Mouse (Mus musculus) heart, embryonic 16.5 days (tissue): ENCODE data around the gene Il17rd. TPM values are rescaled to one million over a fixed set of nuclear protein-coding genes. Genes with fewer than 3 reads are reported as not detected.

Experiments used
- polyA plus RNA-seq: library from polyadenylated mRNA; unstranded; fragments of >200 nt; fragmentation: Nextera tagmentation; extraction: Ambion mirVana; gene quantifications from 2 replicates; pipeline ENCODE4 v1.2.1, GENCODE M21; 2015

Il17rd gene
- polyA plus RNA-seq, 1 experiment from 2014 or later = 0.92 TPM

Other genes starting within 250 kb of the Il17rd start
- gene Asb14, start 144.4 kb upstream of the Il17rd start, polyA plus RNA-seq = 2.6 and 2.8 TPM in 2 replicates
- gene Appl1, start 67.7 kb upstream of the Il17rd start, polyA plus RNA-seq = 25.0 and 30.4 TPM in 2 replicates
- 0.29 TPM in 1 of 2 replicates, not detected in the other for gene Hesx1, start 44.5 kb upstream of the Il17rd start, polyA plus RNA-seq
- 17.1 and 18.5 TPM in 2 replicates for gene Arhgef3, start 76.0 kb downstream of the Il17rd start, polyA plus RNA-seq